Mouse (Mus musculus) cerebellum, adult 11-12 months (tissue): ENCODE results near the gene Donson.

Experiments used
- DNase-seq: peaks from one replicate; pipeline ENCODE4 v3.0.0; 2022

Donson gene

DNA sequence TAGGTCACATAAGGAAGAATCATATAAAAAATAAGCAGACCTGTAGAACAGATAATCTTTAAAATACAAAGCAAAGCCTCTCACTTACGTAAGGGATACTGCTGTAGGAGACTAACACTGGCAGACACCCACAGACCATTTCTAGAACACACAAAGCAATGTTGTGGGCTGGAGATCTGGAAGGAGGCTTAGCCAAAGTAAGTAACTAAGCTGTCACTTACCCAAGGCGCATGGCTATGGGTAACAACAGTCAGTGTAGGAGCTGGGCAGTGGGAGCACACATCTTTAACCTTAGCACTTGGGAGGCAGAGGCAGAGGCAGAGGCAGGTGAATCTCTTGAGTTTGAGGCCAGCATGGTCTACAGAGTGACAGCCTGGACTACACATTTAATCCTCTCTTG lies 48.9 kb downstream of the Donson start:
- no peak for DNase-seq

- no peak for DNase-seq
These were observed 49.4 kb downstream of the Donson start for GRCm38 (mm10) chr16:91639161-91639560.

- DNase-seq, result no peak
These were observed 54.9 kb downstream of the Donson start for GRCm38 (mm10) chr16:91633641-91634040.

DNA sequence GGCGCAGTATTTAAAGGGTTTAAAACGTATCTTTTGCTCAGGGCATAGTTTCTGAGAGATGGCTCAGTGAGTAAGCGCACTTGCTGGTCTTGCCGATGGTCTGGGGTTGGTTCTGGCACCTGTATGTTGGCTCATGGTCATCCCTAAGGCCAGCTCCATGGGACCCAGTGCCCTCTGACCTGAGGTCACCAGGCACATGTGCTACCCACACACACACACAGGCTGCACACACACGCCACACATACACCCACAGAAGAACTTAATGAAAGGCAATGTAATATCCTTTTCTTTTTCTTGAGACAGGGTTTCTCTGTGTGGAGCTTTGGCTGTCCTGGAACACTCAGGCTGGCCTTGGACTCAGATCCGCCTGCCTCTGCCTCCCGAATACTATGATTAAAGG lies 55.6 kb downstream of the Donson start:
- no peak for DNase-seq

GRCm38 (mm10) chr16:91632439-91632838 lies 56.1 kb downstream of the Donson start:
- DNase-seq, result no peak

GRCm38 (mm10) chr16:91630584-91630983 lies 58.0 kb downstream of the Donson start:
- DNase-seq, result no peak

DNA sequence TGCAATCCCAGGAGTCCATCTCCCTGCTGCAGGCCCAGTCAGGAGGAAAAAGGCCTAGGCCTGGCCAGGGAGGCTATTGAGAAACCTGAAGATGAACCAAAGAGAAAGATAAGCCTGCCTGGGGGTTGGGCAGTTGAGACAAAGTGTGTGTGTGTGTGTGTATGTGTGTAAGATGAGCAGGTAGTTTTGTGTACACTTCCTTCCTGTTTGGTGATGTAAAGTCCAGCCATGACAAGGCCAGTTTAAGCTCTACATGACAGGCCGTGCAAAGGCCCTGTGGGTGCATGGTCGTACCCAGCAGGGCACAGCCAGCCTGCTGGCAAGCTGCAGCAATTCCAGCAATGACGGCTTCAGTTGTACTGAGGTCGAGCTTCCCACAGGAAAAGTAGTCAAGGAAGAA lies 58.8 kb downstream of the Donson start:
- no peak for DNase-seq

DNA sequence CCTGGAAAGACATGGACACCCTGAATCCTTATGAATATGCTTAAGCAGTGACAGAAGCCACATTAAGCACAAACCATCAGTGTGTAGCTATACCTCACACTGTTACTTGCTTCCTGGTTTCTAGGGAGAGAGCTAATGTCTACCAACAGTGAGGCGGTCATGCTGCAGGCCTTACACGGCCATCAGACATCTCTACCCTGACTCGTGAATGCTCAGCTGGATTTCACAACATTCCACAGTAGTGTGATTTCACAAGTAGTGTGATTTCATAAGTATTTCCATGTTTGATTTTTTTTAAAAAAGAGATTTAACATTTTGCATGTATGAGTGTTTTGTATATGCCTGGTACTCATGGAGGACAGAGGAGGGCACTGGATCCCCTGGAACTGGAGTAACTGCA lies 59.9 kb downstream of the Donson start:
- no peak for DNase-seq

DNA sequence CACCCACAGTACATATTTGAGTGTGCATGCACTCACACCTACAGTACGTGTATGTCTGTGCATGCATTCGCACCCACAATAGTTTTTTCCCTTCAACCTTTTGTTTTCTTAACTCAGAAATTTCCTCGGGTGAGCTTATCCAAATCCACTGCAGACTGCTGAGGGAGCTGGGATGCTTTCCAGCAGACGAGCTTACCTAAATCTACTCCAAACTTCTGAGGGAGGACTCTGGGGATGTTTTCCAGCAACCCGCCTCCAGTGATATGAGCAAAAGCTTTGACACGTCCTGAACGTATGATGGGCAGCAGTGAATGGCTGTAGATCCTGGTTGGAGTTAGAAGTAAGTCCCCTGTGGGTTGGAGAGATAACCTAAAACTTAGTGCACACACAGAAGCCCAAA lies 60.7 kb downstream of the Donson start:
- DNase-seq, result no peak
